Mouse (Mus musculus): ENCODE data around the gene Kdm5b. TPM values are rescaled to one million over a fixed set of nuclear protein-coding genes. Genes with fewer than 3 reads are reported as not detected.
A peak's percentile ranks its signal among the peaks of the same experiment; 100 is the strongest.
"Not testable (repeated sequence)": the region's sequence is repeated elsewhere in the genome, so short reads cannot be mapped to it uniquely, and the experiment has no call there.

Kdm5b gene
- polyA plus RNA-seq, 1 experiment from 2014 or later, result 32.9 TPM

- ATAC-seq (replicated peaks; ENCODE audit: low FRiP score), result not testable (repeated sequence)
- WGBS, result 89% methylated on average over 10 of the region's 10 CpGs
Observed at GRCm38 (mm10) chr1:134533710-134534109, 26.3 kb upstream of the Kdm5b start.

GRCm38 (mm10) chr1:134535054-134535453 lies 24.9 kb upstream of the Kdm5b start:
- ATAC-seq (replicated peaks; ENCODE audit: low FRiP score), result no peak
- no peaks in the 10 kb centered on the region for H3K36me3 ChIP-seq (ENCODE audit: control insufficient read depth, insufficient read depth, low read length)
- no peak overlapping the region for H3K27ac ChIP-seq (ENCODE audit: low read depth, low read length)
- no peak overlapping the region for H3K4me3 ChIP-seq (ENCODE audit: low read depth, low read length)
- WGBS, result 89% methylated on average over 1 of the region's 1 CpGs
- H3K27me3 ChIP-seq (replicated peaks; ENCODE audit: control insufficient read depth, insufficient read depth, low read length), result no peaks in the 10 kb centered on the region
- no peaks in the 10 kb centered on the region for H3K9me3 ChIP-seq (ENCODE audit: control insufficient read depth, low read length)
- peaks cover 6% of the 10 kb centered on the region; the same call in 1 of the 2 replicates for H3K4me1 ChIP-seq (replicated peaks; ENCODE audit: control insufficient read depth, insufficient read depth, low read length)
- no peak overlapping the region for H3K9ac ChIP-seq (ENCODE audit: low read depth, low read length)
- H3K4me2 ChIP-seq, result no peak overlapping the region
- no peak for DNase-seq (ENCODE audit: low spot score)

More at GRCm38 (mm10) chr1:134533710-134534109, 26.3 kb upstream of the Kdm5b start:
- not testable (repeated sequence) for DNase-seq (ENCODE audit: low spot score); H3K4me2 ChIP-seq; H3K9ac ChIP-seq (ENCODE audit: low read depth, low read length); H3K4me1 ChIP-seq (replicated peaks; ENCODE audit: control insufficient read depth, insufficient read depth, low read length); H3K36me3 ChIP-seq (ENCODE audit: control insufficient read depth, insufficient read depth, low read length); H3K27me3 ChIP-seq (replicated peaks; ENCODE audit: control insufficient read depth, insufficient read depth, low read length); H3K27ac ChIP-seq (ENCODE audit: low read depth, low read length); H3K9me3 ChIP-seq (ENCODE audit: control insufficient read depth, low read length); H3K4me3 ChIP-seq (ENCODE audit: low read depth, low read length)

- ATAC-seq (replicated peaks; ENCODE audit: low FRiP score), result no peak
- no peak overlapping the region for H3K4me3 ChIP-seq (ENCODE audit: low read depth, low read length)
Observed at GRCm38 (mm10) chr1:134535513-134535912, 24.5 kb upstream of the Kdm5b start.

GRCm38 (mm10) chr1:134540610-134541009 lies 19.4 kb upstream of the Kdm5b start:
- DNase-seq (ENCODE audit: low spot score), result no peak
- Histone ChIP-seq H3K4me1 (replicated peaks; ENCODE audit: control insufficient read depth, insufficient read depth, low read length) (no peaks in the 10 kb centered on the region), H3K4me2 (no peak overlapping the region), H3K4me3 (ENCODE audit: low read depth, low read length) (no peak overlapping the region), H3K36me3 (ENCODE audit: control insufficient read depth, insufficient read depth, low read length) (no peaks in the 10 kb centered on the region), H3K9ac (ENCODE audit: low read depth, low read length) (no peak overlapping the region), H3K9me3 (ENCODE audit: control insufficient read depth, low read length) (no peaks in the 10 kb centered on the region), H3K27me3 (replicated peaks; ENCODE audit: control insufficient read depth, insufficient read depth, low read length) (no peaks in the 10 kb centered on the region), H3K27ac (ENCODE audit: low read depth, low read length) (no peak overlapping the region)
- WGBS, result 88% methylated on average over 10 of the region's 10 CpGs
- no peak for ATAC-seq (replicated peaks; ENCODE audit: low FRiP score)

More at GRCm38 (mm10) chr1:134535513-134535912, 24.5 kb upstream of the Kdm5b start:
- no peak for DNase-seq (ENCODE audit: low spot score)
- no peaks in the 10 kb centered on the region for H3K27me3 ChIP-seq (replicated peaks; ENCODE audit: control insufficient read depth, insufficient read depth, low read length)
- no peak overlapping the region for H3K27ac ChIP-seq (ENCODE audit: low read depth, low read length)
- H3K4me2 ChIP-seq, result no peak overlapping the region
- WGBS, result 55% methylated on average over 3 of the region's 3 CpGs
- H3K9me3 ChIP-seq (ENCODE audit: control insufficient read depth, low read length), result no peaks in the 10 kb centered on the region
- no peaks in the 10 kb centered on the region for H3K36me3 ChIP-seq (ENCODE audit: control insufficient read depth, insufficient read depth, low read length)
- H3K9ac ChIP-seq (ENCODE audit: low read depth, low read length), result no peak overlapping the region
- peaks cover 1% of the 10 kb centered on the region; the same call in 1 of the 2 replicates for H3K4me1 ChIP-seq (replicated peaks; ENCODE audit: control insufficient read depth, insufficient read depth, low read length)

GRCm38 (mm10) chr1:134548231-134548630 lies 11.7 kb upstream of the Kdm5b start:
- no peaks in the 10 kb centered on the region for H3K36me3 ChIP-seq (ENCODE audit: control insufficient read depth, insufficient read depth, low read length)
- no peak overlapping the region for H3K4me2 ChIP-seq
- H3K9ac ChIP-seq (ENCODE audit: low read depth, low read length), result no peak overlapping the region
- no peak for DNase-seq (ENCODE audit: low spot score)
- 82% methylated on average over 4 of the region's 4 CpGs for WGBS
- no peaks in the 10 kb centered on the region for H3K4me1 ChIP-seq (replicated peaks; ENCODE audit: control insufficient read depth, insufficient read depth, low read length)
- no peak for ATAC-seq (replicated peaks; ENCODE audit: low FRiP score)
- H3K27me3 ChIP-seq (replicated peaks; ENCODE audit: control insufficient read depth, insufficient read depth, low read length), result no peaks in the 10 kb centered on the region
- no peaks in the 10 kb centered on the region for H3K9me3 ChIP-seq (ENCODE audit: control insufficient read depth, low read length)
- H3K4me3 ChIP-seq (ENCODE audit: low read depth, low read length), result no peak overlapping the region
- H3K27ac ChIP-seq (ENCODE audit: low read depth, low read length), result no peak overlapping the region

GRCm38 (mm10) chr1:134549632-134550132 lies 10.3 kb upstream of the Kdm5b start, which contains the start of gene Mgat4e:
Gene Mgat4e (minus strand): TSS chr1:134549682.
- Histone ChIP-seq H3K27me3 (replicated peaks; ENCODE audit: control insufficient read depth, insufficient read depth, low read length) (no peaks in the 10 kb centered on the region), H3K27ac (ENCODE audit: low read depth, low read length) (no peak within 1 kb of the TSS), H3K9ac (ENCODE audit: low read depth, low read length) (no peak within 1 kb of the TSS), H3K9me3 (ENCODE audit: control insufficient read depth, low read length) (no peaks in the 10 kb centered on the region), H3K4me2 (no peak within 1 kb of the TSS), H3K4me1 (replicated peaks; ENCODE audit: control insufficient read depth, insufficient read depth, low read length) (no peaks in the 10 kb centered on the region), H3K36me3 (ENCODE audit: control insufficient read depth, insufficient read depth, low read length) (no peaks in the 10 kb centered on the region), H3K4me3 (ENCODE audit: low read depth, low read length) (no peak within 1 kb of the TSS)
- 38% methylated on average over 7 of the region's 7 CpGs for WGBS
- ATAC-seq (replicated peaks; ENCODE audit: low FRiP score), result no peak
- DNase-seq (ENCODE audit: low spot score), result no peak

GRCm38 (mm10) chr1:134551869-134552268 lies 8.1 kb upstream of the Kdm5b start:
- H3K27me3 ChIP-seq (replicated peaks; ENCODE audit: control insufficient read depth, insufficient read depth, low read length), result no peaks in the 10 kb centered on the region
- 74% methylated on average over 3 of the region's 3 CpGs for WGBS
- H3K4me2 ChIP-seq, result no peak overlapping the region
- peaks cover 11% of the 10 kb centered on the region for H3K4me1 ChIP-seq (replicated peaks; ENCODE audit: control insufficient read depth, insufficient read depth, low read length)
- no peak overlapping the region for H3K27ac ChIP-seq (ENCODE audit: low read depth, low read length)
- H3K9me3 ChIP-seq (ENCODE audit: control insufficient read depth, low read length), result no peaks in the 10 kb centered on the region
- H3K9ac ChIP-seq (ENCODE audit: low read depth, low read length), result no peak overlapping the region
- ATAC-seq (replicated peaks; ENCODE audit: low FRiP score), result no peak
- no peak overlapping the region for H3K4me3 ChIP-seq (ENCODE audit: low read depth, low read length)
- no peak for DNase-seq (ENCODE audit: low spot score)
- H3K36me3 ChIP-seq (ENCODE audit: control insufficient read depth, insufficient read depth, low read length), result no peaks in the 10 kb centered on the region

GRCm38 (mm10) chr1:134552396-134552795 lies 7.6 kb upstream of the Kdm5b start:
- Histone ChIP-seq H3K27ac (ENCODE audit: low read depth, low read length) (no peak overlapping the region), H3K4me3 (ENCODE audit: low read depth, low read length) (no peak overlapping the region), H3K9ac (ENCODE audit: low read depth, low read length) (no peak overlapping the region), H3K4me2 (no peak overlapping the region), H3K9me3 (ENCODE audit: control insufficient read depth, low read length) (no peaks in the 10 kb centered on the region), H3K27me3 (replicated peaks; ENCODE audit: control insufficient read depth, insufficient read depth, low read length) (no peaks in the 10 kb centered on the region), H3K4me1 (replicated peaks; ENCODE audit: control insufficient read depth, insufficient read depth, low read length) (peaks cover 15% of the 10 kb centered on the region), H3K36me3 (ENCODE audit: control insufficient read depth, insufficient read depth, low read length) (no peaks in the 10 kb centered on the region)
- 60% methylated on average over 3 of the region's 3 CpGs for WGBS
- ATAC-seq (replicated peaks; ENCODE audit: low FRiP score), result no peak
- DNase-seq (ENCODE audit: low spot score), result no peak

GRCm38 (mm10) chr1:134555240-134555870 lies 4.6 kb upstream of the Kdm5b start:
- H3K27ac ChIP-seq (ENCODE audit: low read depth, low read length), result peak overlapping the region; percentile 34
- H3K36me3 ChIP-seq (ENCODE audit: control insufficient read depth, insufficient read depth, low read length), result no peaks in the 10 kb centered on the region
- H3K4me2 ChIP-seq, result peak overlapping the region; percentile 97
- DNase-seq (ENCODE audit: low spot score), result peak; percentile 49
- H3K9me3 ChIP-seq (ENCODE audit: control insufficient read depth, low read length), result no peaks in the 10 kb centered on the region
- H3K4me3 ChIP-seq (ENCODE audit: low read depth, low read length), result peak overlapping the region; percentile 73
- no peaks in the 10 kb centered on the region for H3K27me3 ChIP-seq (replicated peaks; ENCODE audit: control insufficient read depth, insufficient read depth, low read length)
- 25% methylated on average over 13 of the region's 13 CpGs for WGBS
- no peak for ATAC-seq (replicated peaks; ENCODE audit: low FRiP score)
- peaks cover 16% of the 10 kb centered on the region for H3K4me1 ChIP-seq (replicated peaks; ENCODE audit: control insufficient read depth, insufficient read depth, low read length)
- no peak overlapping the region for H3K9ac ChIP-seq (ENCODE audit: low read depth, low read length)
